Mouse (Mus musculus): ENCODE data around the gene Fam111a.

Fam111a gene

GRCm38 (mm10) chr19:12549166-12549565, 3.6 kb downstream of the Fam111a start:
- in situ Hi-C loops (cut with MboI; ENCODE audit: low pct_unique_long_range_greater_than_20kb in 1 of 2, low sequenced_read_pairs in 2 of 2, unreplicated experiment in 1 of 2) = no loop called here

DNA sequence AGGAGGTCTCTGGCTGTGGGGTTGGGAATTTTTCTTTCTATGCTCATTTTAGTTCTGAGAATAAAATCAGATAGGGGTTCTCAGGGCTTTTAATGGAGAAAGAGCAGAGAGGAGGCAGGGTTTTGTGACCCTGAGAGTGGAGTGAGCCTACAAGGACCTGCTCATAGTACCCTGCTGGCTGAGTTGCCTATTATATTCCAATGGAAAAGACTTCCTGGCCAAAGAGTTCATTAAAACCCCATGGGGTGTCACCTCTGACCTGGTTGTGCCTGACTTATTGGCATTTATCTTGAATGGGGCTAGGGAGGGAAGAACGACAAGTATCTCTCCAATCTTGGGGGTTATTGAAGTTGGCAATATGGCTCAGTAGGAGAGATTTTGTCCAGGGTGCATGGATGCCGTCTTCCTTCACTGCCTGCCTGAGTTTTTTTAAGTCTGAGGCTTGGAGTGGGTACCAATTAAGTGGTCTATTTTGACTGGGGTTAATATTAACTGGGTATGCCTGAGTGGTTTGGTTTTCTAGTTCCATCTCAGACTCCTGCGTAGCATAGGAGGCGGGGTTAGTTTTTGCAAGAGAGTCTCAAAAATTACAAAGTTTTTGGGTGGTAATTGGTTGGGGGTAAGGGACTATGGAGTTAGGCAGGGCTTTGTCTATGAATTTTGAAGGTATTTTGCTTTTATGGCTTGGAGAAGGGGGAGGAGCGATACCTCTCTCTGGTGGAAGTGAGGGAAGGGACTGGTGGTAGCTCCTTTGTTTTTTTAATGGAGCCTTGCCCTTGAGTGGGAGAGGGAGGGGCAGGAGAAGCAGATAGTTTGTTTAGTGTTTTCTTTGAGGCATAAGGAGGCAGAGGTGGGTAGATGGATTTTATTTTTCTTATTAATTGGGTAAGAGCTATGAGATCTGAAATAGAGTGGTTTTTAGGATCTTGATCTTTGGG, 4.7 kb downstream of the Fam111a start:
- in situ Hi-C loops (cut with MboI; ENCODE audit: low pct_unique_long_range_greater_than_20kb in 1 of 2, low sequenced_read_pairs in 2 of 2, unreplicated experiment in 1 of 2) = no loop called here

DNA sequence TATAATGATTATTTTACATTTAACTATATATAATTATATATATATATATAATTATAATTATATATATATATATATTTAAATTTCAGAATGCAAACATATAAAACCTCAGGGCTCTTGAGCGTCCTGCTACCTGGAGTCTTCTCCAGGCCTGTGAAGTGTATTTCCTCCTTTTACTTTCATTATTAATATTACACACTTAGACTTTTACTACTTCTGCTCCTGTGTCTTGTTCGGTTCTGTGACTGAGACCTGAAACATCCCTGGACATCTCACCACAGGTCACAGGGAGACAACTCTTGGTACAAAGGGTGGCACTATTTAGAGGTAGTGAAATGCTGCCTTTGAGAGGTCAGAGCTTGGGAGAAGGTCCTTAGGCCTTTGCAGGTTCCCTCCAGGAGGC, 10.8 kb downstream of the Fam111a start:
- in situ Hi-C loops (cut with MboI; ENCODE audit: low pct_unique_long_range_greater_than_20kb in 1 of 2, low sequenced_read_pairs in 2 of 2, unreplicated experiment in 1 of 2) = no loop called here

- in situ Hi-C loops (cut with MboI; ENCODE audit: low pct_unique_long_range_greater_than_20kb in 1 of 2, low sequenced_read_pairs in 2 of 2, unreplicated experiment in 1 of 2) = no loop called here
Measured at GRCm38 (mm10) chr19:12558219-12558618, 12.7 kb downstream of the Fam111a start.

DNA sequence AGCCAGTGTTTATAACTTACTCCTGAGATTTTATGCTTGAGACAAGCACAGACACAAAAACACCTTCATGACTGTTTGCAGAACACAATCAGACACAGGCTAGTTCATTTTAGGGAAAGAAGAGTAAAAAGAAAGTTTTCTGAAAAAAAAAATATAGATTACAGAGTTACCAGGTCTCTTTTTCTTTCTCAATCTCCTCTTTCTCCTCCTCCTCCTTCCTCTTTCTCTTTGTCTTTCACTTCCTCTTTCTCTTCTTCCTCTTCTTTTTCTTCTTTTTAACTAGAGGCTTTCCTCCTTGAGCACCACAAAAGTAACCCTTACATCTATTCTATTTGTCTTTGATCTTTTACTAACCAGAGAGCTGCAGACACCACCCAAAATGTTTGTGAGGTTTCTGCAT, 18.7 kb downstream of the Fam111a start:
- in situ Hi-C loops (cut with MboI; ENCODE audit: low pct_unique_long_range_greater_than_20kb in 1 of 2, low sequenced_read_pairs in 2 of 2, unreplicated experiment in 1 of 2) = no loop called here

- in situ Hi-C loops (cut with MboI; ENCODE audit: low pct_unique_long_range_greater_than_20kb in 1 of 2, low sequenced_read_pairs in 2 of 2, unreplicated experiment in 1 of 2) = no loop called here
Measured at GRCm38 (mm10) chr19:12567011-12567410, 21.5 kb downstream of the Fam111a start.

DNA sequence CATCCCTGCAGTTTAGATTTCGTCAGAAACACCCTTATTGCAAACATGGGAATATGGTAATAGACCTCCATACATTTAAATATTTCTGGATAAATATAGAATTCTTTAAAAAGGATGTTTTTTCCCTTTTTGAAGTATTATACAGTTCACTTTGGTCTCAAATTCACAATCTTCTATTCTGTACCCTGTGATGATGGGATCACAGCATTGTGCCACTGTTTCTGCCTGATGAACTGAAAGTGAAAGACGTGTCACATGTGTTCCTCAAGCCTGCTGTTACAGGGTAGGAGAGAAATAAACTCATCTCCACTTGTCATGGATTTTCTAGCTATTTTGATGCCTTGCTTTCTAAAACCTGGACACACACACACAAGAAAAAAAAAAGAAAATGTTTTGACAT, 25.3 kb downstream of the Fam111a start:
- in situ Hi-C loops (cut with MboI; ENCODE audit: low pct_unique_long_range_greater_than_20kb in 1 of 2, low sequenced_read_pairs in 2 of 2, unreplicated experiment in 1 of 2) = no loop called here

- in situ Hi-C loops (cut with MboI; ENCODE audit: low pct_unique_long_range_greater_than_20kb in 1 of 2, low sequenced_read_pairs in 2 of 2, unreplicated experiment in 1 of 2) = no loop called here
Measured at GRCm38 (mm10) chr19:12571687-12572086, 26.1 kb downstream of the Fam111a start.

DNA sequence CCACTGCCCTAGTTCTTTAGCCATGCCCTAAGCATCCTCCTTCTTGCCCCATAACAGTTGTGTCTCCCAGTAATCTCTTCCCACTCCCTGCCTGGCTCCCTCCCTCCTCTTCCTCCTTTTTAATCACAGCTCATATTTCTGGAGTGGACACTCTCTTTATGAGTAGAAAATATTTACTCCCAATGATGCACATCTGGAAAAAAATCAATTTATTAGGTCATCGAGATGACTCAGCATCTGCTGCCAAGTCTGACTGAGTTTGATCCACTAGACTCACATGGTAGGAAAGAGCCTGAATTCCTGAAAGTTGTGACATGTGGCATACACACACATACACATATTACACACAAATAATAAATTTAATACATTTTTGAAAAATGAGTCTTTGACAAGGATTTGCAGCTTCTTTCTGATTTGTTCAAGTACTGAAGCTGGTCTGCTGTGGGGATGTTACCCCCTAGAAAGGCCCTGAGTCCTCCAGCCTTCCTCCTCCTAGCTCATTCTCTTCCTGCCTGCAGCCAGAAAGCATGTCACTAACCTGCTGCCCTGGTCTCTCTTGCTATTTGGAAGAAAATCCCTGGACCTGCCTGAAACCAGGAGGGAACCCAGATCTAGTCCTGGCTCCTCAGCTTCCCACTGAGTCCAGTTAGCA, 27.2 kb downstream of the Fam111a start:
- in situ Hi-C loops (cut with MboI; ENCODE audit: low pct_unique_long_range_greater_than_20kb in 1 of 2, low sequenced_read_pairs in 2 of 2, unreplicated experiment in 1 of 2) = no loop called here

DNA sequence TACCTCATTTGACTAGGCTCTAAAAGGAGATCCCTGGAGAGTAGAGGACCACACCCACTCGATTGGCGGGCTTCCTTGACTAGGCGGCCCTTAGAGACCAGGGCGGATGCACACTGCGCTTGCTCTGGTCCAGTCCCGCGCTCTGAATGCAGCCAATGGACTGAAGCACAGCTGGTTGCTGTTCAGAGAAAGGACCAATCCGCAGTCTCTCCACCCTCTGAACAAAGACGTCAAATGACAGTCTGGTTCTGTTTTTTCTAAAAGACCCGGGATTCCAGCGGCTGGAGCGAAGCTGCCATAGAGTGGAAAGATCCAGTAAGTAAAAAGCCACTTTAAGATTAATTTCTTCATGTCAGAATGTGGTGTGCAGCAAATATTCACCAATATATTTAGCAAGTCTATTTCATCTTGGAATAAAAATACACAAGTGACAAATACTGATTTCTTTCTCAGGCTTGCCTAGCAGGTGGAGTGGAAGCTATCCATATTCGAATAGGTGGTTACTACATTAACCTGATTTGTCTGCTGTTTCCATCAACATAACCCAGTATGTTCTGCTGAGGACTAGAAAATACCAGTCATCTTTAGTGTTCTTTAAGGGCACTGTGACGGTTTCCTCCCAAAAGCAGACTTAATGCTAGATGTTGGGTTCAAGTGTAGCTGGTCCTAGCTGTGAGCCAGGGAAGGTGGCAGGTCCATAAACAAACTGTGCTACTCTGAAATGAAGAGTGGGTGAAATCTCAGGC, 27.9 kb downstream of the Fam111a start:
- in situ Hi-C loops (cut with MboI; ENCODE audit: low pct_unique_long_range_greater_than_20kb in 1 of 2, low sequenced_read_pairs in 2 of 2, unreplicated experiment in 1 of 2) = no loop called here

GRCm38 (mm10) chr19:12574012-12574407, 28.5 kb downstream of the Fam111a start:
- in situ Hi-C loops (cut with MboI; ENCODE audit: low pct_unique_long_range_greater_than_20kb in 1 of 2, low sequenced_read_pairs in 2 of 2, unreplicated experiment in 1 of 2) = no loop called here

GRCm38 (mm10) chr19:12575107-12575506, 29.6 kb downstream of the Fam111a start:
- in situ Hi-C loops (cut with MboI; ENCODE audit: low pct_unique_long_range_greater_than_20kb in 1 of 2, low sequenced_read_pairs in 2 of 2, unreplicated experiment in 1 of 2) = loop anchor here in 1 of 2 experiments (25.0 kb wide), 1 partner anchor 237 kb away; no protein-coding TSS in a partner anchor

- in situ Hi-C loops (cut with MboI; ENCODE audit: low pct_unique_long_range_greater_than_20kb in 1 of 2, low sequenced_read_pairs in 2 of 2, unreplicated experiment in 1 of 2) = loop anchor here in 1 of 2 experiments (25.0 kb wide), 1 partner anchor 237 kb away; no protein-coding TSS in a partner anchor
Measured at GRCm38 (mm10) chr19:12575514-12575913, 30.0 kb downstream of the Fam111a start.

DNA sequence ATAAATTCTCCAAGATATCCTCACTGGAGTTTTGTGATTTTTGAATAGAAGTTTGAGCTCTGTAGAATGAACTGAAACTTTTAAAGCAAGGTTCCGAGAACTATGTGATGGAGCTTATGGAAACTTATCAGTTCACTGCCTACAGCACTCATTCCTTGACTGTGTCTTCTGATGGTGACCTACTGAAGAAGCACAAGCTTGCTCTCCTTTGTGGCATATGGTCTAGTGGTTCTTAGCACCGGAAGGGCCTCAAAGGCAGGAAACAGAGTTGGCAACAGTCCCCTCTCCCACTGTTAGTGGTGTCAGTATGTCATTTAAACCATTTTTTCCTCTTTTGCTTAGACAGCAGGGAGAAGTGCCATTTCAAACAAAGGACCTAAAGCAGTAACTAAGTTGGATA, 31.1 kb downstream of the Fam111a start:
- in situ Hi-C loops (cut with MboI; ENCODE audit: low pct_unique_long_range_greater_than_20kb in 1 of 2, low sequenced_read_pairs in 2 of 2, unreplicated experiment in 1 of 2) = loop anchor here in 1 of 2 experiments (25.0 kb wide), 1 partner anchor 236 kb away; no protein-coding TSS in a partner anchor

DNA sequence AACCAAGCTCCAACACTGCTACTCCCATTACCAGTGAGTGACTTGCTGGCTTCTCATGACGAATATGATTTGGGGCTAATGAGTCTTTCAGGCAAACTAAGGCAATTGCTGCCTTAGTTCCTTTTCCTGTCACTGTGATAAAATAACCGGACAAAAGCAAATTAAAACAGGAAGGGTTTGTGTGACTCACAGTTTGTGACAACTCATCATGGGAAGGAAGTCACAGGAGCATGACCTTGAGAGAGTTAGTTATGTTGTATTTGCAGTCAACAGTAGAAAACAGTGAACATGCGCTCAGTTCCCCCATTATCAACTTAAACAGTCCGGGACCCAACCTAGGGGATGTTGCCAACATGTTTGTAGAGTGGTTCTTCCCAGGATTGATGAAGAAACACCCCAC, 39.8 kb downstream of the Fam111a start:
- in situ Hi-C loops (cut with MboI; ENCODE audit: low pct_unique_long_range_greater_than_20kb in 1 of 2, low sequenced_read_pairs in 2 of 2, unreplicated experiment in 1 of 2) = loop anchor here in 1 of 2 experiments (25.0 kb wide), 1 partner anchor 227 kb away; no protein-coding TSS in a partner anchor

DNA sequence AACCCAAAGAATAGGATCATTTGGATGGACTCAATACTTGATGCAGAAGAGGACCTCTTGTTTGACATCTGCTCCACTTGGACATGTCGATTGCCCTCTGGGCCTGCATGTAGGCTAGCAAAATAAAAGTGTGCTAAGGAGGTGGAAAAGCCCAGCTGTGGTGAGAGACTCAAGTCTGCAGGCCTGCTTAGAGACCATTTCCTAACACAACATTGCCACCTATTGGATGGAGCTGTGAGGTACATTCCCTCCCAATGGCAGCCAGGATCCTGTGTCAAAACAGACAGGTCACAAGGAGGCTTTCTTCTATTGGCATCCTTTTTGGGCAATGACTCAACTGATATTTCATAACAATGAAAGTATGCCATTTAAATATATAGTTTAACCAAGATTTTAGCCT, 46.4 kb downstream of the Fam111a start:
- in situ Hi-C loops (cut with MboI; ENCODE audit: low pct_unique_long_range_greater_than_20kb in 1 of 2, low sequenced_read_pairs in 2 of 2, unreplicated experiment in 1 of 2) = loop anchor here (5.0 to 25.0 kb wide), 2 partner anchors 75 to 220 kb away; no protein-coding TSS in a partner anchor

GRCm38 (mm10) chr19:12595135-12595529, 49.6 kb downstream of the Fam111a start:
- in situ Hi-C loops (cut with MboI; ENCODE audit: low pct_unique_long_range_greater_than_20kb in 1 of 2, low sequenced_read_pairs in 2 of 2, unreplicated experiment in 1 of 2) = loop anchor here in 1 of 2 experiments (25.0 kb wide), 1 partner anchor 217 kb away; no protein-coding TSS in a partner anchor

GRCm38 (mm10) chr19:12595530-12596289, 50.2 kb downstream of the Fam111a start:
- in situ Hi-C loops (cut with MboI; ENCODE audit: low pct_unique_long_range_greater_than_20kb in 1 of 2, low sequenced_read_pairs in 2 of 2, unreplicated experiment in 1 of 2) = loop anchor here in 1 of 2 experiments (25.0 kb wide), 1 partner anchor 217 kb away; no protein-coding TSS in a partner anchor
